Mouse (Mus musculus) testis, adult 2 months (tissue): ENCODE data around the gene 1700012B09Rik. TPM values are rescaled to one million over a fixed set of nuclear protein-coding genes. Genes with fewer than 3 reads are reported as not detected.
A peak's percentile ranks its signal among the peaks of the same experiment; 100 is the strongest.

Experiments used
- H3K27ac ChIP-seq: fragments of 200-500 bp; 2 replicates; pipeline ENCODE4 v1.5.1; 2012; ENCODE audit warnings: low read depth, low read length; ENCODE audit not compliant: control insufficient read depth, insufficient read depth
- H3K27me3 ChIP-seq: fragments of 200-500 bp; 2 replicates; pipeline ENCODE4 v1.6.1; 2012; ENCODE audit warnings: mild to moderate bottlenecking, low read length, moderate library complexity; ENCODE audit not compliant: control insufficient read depth, insufficient read depth
- H3K36me3 ChIP-seq: fragments of 200-500 bp; 2 replicates; pipeline ENCODE4 v1.6.1; 2012; ENCODE audit warnings: mild to moderate bottlenecking, low read length; ENCODE audit not compliant: control insufficient read depth, insufficient read depth
- H3K4me1 ChIP-seq: fragments of 200-500 bp; 2 replicates; pipeline ENCODE4 v1.6.1; 2012; ENCODE audit warnings: low read length; ENCODE audit not compliant: control insufficient read depth, insufficient read depth
- H3K4me3 ChIP-seq: fragments of 200-500 bp; 2 replicates; pipeline ENCODE4 v1.5.1; 2012; ENCODE audit warnings: low read depth, mild to moderate bottlenecking, low read length, moderate library complexity, mixed read lengths; ENCODE audit not compliant: control insufficient read depth
- CTCF ChIP-seq: fragments of 200-500 bp; IDR thresholded peaks from 2 replicates; pipeline ENCODE4 v1.5.1; 2012; ENCODE audit warnings: low read depth, mild to moderate bottlenecking, inconsistent platforms, low read length, moderate library complexity; ENCODE audit not compliant: control insufficient read depth, insufficient read depth, insufficient replicate concordance
- POLR2A ChIP-seq: fragments of 200-500 bp; IDR thresholded peaks from 2 replicates; pipeline ENCODE4 v1.6.1; 2012; ENCODE audit warnings: low read depth, mild to moderate bottlenecking, inconsistent platforms, low read length, moderate library complexity; ENCODE audit not compliant: control insufficient read depth
- polyA plus RNA-seq: library from polyadenylated mRNA; depleted of rRNA; stranded (reverse); fragments of >200 nt; gene quantifications from 2 replicates; pipeline ENCODE4 v1.2.3, GENCODE M21; 2012

1700012B09Rik gene
- polyA plus RNA-seq, 1 experiment = 94.9 TPM

GRCm38 (mm10) chr9:14751503-14752000 is 19.3 kb downstream of the 1700012B09Rik start:
- Histone ChIP-seq H3K27me3 (no peaks in the 10 kb centered on the region), H3K27ac (no peak overlapping the region), H3K4me1 (peaks cover 16% of the 10 kb centered on the region), H3K4me3 (peak overlapping the region; percentile 43), H3K36me3 (no peaks in the 10 kb centered on the region)
- TF ChIP-seq POLR2A (no peak), CTCF (no peak)

GRCm38 (mm10) chr9:14750901-14751502 is 19.8 kb downstream of the 1700012B09Rik start:
- Histone ChIP-seq H3K27ac (no peak overlapping the region), H3K4me1 (peaks cover 16% of the 10 kb centered on the region), H3K27me3 (no peaks in the 10 kb centered on the region), H3K36me3 (no peaks in the 10 kb centered on the region), H3K4me3 (peak overlapping the region; percentile 43)
- TF ChIP-seq CTCF = no peak
- TF ChIP-seq POLR2A = no peak

- TF ChIP-seq CTCF (no peak), POLR2A (no peak)
- H3K36me3 ChIP-seq = no peaks in the 10 kb centered on the region
- H3K27me3 ChIP-seq = no peaks in the 10 kb centered on the region
- H3K27ac ChIP-seq = no peak within 1 kb of the TSS
- H3K4me3 ChIP-seq = peak within 1 kb of the TSS; percentile 43
- peaks cover 4% of the 10 kb centered on the region; the same call in 1 of the 2 replicates for H3K4me1 ChIP-seq
Observed at GRCm38 (mm10) chr9:14740151-14740924, 30.5 kb downstream of the 1700012B09Rik start, which contains the start of gene Piwil4. Piwil4 (minus strand) TSS chr9:14740733.

GRCm38 (mm10) chr9:14739498-14740150 is 31.2 kb downstream of the 1700012B09Rik start:
- Histone ChIP-seq H3K4me3 (no peak overlapping the region), H3K27ac (no peak overlapping the region), H3K4me1 (peaks cover 4% of the 10 kb centered on the region; the same call in 1 of the 2 replicates), H3K27me3 (no peaks in the 10 kb centered on the region), H3K36me3 (no peaks in the 10 kb centered on the region)
- TF ChIP-seq POLR2A = no peak
- TF ChIP-seq CTCF = no peak

- Histone ChIP-seq H3K27ac (no peak overlapping the region), H3K4me3 (no peak overlapping the region), H3K27me3 (no peaks in the 10 kb centered on the region), H3K36me3 (no peaks in the 10 kb centered on the region), H3K4me1 (no peaks in the 10 kb centered on the region)
- TF ChIP-seq CTCF (no peak), POLR2A (no peak)
Observed at GRCm38 (mm10) chr9:14730941-14731541, 39.8 kb downstream of the 1700012B09Rik start.

GRCm38 (mm10) chr9:14728365-14728764 is 42.5 kb downstream of the 1700012B09Rik start:
- H3K4me1 ChIP-seq = no peaks in the 10 kb centered on the region
- H3K27me3 ChIP-seq = no peaks in the 10 kb centered on the region
- TF ChIP-seq CTCF = no peak
- TF ChIP-seq POLR2A = no peak
- H3K4me3 ChIP-seq = no peak overlapping the region
- no peaks in the 10 kb centered on the region for H3K36me3 ChIP-seq
- no peak overlapping the region for H3K27ac ChIP-seq

- H3K27me3 ChIP-seq = no peaks in the 10 kb centered on the region
- H3K4me3 ChIP-seq = no peak overlapping the region
- H3K4me1 ChIP-seq = no peaks in the 10 kb centered on the region
- TF ChIP-seq POLR2A (no peak), CTCF (no peak)
- no peaks in the 10 kb centered on the region for H3K36me3 ChIP-seq
- no peak overlapping the region for H3K27ac ChIP-seq
Observed at GRCm38 (mm10) chr9:14726629-14727028, 44.2 kb downstream of the 1700012B09Rik start.
